Mouse (Mus musculus): ENCODE measurements at regions not wholly inside any gene's neighbourhood (a gene's known extent, or its start where the extent isn't known, plus 50 kb on each side); places are given as distances from the start of the nearest gene placed in this dataset.

DNA sequence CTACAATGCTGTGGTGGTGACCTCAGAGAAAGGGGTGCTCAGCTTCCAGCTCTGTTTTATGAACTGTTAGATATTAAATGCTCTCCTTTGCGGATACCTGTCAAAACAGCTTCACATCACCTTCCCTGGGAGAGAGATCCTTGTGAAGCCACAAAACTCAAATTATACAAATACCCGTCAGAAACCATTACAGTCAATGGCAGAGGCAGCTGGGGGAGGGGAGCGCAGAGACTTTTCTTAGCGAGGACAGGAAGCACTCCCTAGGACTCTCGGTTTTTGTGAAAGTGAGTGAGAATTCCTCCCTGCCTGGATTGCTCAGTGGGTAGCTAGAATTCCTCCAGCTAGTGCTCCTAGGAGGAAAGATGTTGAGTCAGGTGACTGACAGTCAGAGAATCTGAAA is 161.0 kb downstream of the Bmp7 start:
- TF ChIP-seq CTCF (IDR thresholded peaks at IDR 0.05; ENCODE audit: low read depth, low read length) (no peak), POLR2A (IDR thresholded peaks at IDR 0.05; ENCODE audit: extremely low read depth, insufficient read depth, low read length) (no peak)
- DNase-seq (ENCODE audit: extremely low read depth, low read depth, low spot score), result no peak
- Histone ChIP-seq H3K27ac (replicated peaks; ENCODE audit: insufficient read depth, low read depth, low read length) (no peak overlapping the region), H3K4me3 (ENCODE audit: insufficient read depth, low read depth, low read length) (no peak overlapping the region), H3K9ac (ENCODE audit: low read depth, low read length) (no peak overlapping the region), H3K36me3 (ENCODE audit: control insufficient read depth, insufficient read depth, low read length) (no peaks in the 10 kb centered on the region), H3K4me1 (ENCODE audit: control insufficient read depth, insufficient read depth, low read length) (no peaks in the 10 kb centered on the region), H3K27me3 (ENCODE audit: control insufficient read depth, insufficient read depth, low read length) (no peaks in the 10 kb centered on the region), H3K79me2 (ENCODE audit: control insufficient read depth, insufficient read depth, low read length) (no peaks in the 10 kb centered on the region)
- WGBS, result 28% methylated on average over 5 of the region's 5 CpGs

DNA sequence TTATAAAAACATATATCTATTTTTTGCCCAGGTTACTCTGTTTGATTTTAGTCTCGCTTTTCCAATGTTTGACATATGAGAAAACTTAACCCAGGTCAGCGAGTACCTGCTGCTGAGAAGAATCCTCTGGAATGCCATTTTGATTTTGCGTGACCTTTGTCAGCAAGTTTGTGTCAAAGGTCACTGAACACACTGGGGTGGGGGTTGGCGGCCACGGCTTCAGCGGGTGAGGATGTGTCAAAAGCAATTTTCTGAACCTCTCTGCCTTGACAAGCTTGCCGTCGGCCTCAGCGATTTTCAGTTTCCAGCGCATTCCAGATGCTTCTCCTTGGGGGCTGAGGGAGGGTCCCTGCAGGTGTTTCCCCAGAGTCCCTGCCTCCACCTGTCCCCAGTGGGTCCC is 157.4 kb downstream of the Bmp7 start:
- Histone ChIP-seq H3K9ac (ENCODE audit: low read depth, low read length) (no peak overlapping the region), H3K27me3 (ENCODE audit: control insufficient read depth, insufficient read depth, low read length) (no peaks in the 10 kb centered on the region), H3K36me3 (ENCODE audit: control insufficient read depth, insufficient read depth, low read length) (no peaks in the 10 kb centered on the region), H3K79me2 (ENCODE audit: control insufficient read depth, insufficient read depth, low read length) (no peaks in the 10 kb centered on the region), H3K4me1 (ENCODE audit: control insufficient read depth, insufficient read depth, low read length) (no peaks in the 10 kb centered on the region), H3K4me3 (ENCODE audit: insufficient read depth, low read depth, low read length) (no peak overlapping the region), H3K27ac (replicated peaks; ENCODE audit: insufficient read depth, low read depth, low read length) (no peak overlapping the region)
- no peak for DNase-seq (ENCODE audit: extremely low read depth, low read depth, low spot score)
- WGBS, result 60% methylated on average over 10 of the region's 10 CpGs
- TF ChIP-seq POLR2A (IDR thresholded peaks at IDR 0.05; ENCODE audit: extremely low read depth, insufficient read depth, low read length) (no peak), CTCF (IDR thresholded peaks at IDR 0.05; ENCODE audit: low read depth, low read length) (no peak)

DNA sequence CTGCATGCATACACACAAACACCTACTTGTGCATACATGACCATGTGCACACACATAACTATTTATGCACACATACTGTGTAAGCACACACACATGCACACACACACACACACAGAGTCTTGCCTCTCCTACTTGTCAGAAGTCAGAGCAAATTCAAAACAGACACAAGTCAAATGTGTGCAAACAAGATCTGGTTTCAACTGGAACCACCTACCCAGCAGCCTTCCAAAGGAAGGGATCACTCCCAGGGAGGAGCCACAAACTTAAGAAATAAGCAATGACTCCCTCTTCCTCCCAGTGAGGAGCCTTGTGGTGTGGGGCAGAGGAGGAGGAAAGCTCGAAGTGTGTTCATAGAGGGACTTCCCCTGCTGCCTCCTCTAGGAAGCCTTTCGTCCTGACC is 153.8 kb downstream of the Bmp7 start:
- Histone ChIP-seq H3K36me3 (ENCODE audit: control insufficient read depth, insufficient read depth, low read length) (no peaks in the 10 kb centered on the region), H3K9ac (ENCODE audit: low read depth, low read length) (no peak overlapping the region), H3K79me2 (ENCODE audit: control insufficient read depth, insufficient read depth, low read length) (no peaks in the 10 kb centered on the region), H3K4me1 (ENCODE audit: control insufficient read depth, insufficient read depth, low read length) (no peaks in the 10 kb centered on the region), H3K27me3 (ENCODE audit: control insufficient read depth, insufficient read depth, low read length) (no peaks in the 10 kb centered on the region), H3K27ac (replicated peaks; ENCODE audit: insufficient read depth, low read depth, low read length) (no peak overlapping the region), H3K4me3 (ENCODE audit: insufficient read depth, low read depth, low read length) (no peak overlapping the region)
- no peak for DNase-seq (ENCODE audit: extremely low read depth, low read depth, low spot score)
- no peak for TF ChIP-seq POLR2A (IDR thresholded peaks at IDR 0.05; ENCODE audit: extremely low read depth, insufficient read depth, low read length)
- 63% methylated on average over 2 of the region's 2 CpGs for WGBS

DNA sequence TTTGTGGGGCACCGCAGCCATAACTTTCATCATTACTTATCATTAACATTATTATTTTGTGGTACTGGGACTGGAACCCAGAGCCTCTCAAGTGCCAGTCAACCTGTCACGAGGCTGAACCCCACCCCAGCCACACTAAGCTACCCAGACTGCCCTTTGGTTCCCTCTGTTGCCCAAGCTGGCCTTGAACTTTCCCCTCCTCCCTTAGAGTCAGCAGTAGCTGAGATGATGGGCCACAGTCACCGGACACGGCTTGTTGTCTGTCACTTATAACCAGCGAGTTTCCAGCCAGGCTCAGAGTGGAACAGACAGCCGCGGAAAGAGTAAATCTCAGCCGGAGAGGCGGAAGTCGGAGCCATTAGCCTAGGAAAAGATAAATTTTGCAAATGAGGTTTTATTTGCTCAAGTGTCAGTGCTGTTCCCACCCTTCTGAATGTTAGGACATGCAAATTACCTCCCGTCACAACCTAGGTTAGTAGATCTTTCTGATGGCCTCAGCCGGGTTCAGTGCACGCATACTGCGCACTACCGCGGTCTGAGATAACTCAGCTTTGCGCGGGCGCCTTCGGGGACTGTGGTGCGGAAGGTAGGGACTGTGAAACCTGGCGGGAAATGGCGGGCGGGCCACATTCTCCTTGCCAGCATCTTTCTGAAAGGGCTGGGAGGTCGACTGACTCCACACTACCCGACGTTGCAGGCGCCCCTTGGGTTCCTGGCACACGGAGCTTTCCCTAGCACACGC is 152.7 kb downstream of the Bmp7 start:
- Histone ChIP-seq H3K9ac (ENCODE audit: low read depth, low read length) (no peak overlapping the region), H3K4me1 (ENCODE audit: control insufficient read depth, insufficient read depth, low read length) (no peaks in the 10 kb centered on the region), H3K27ac (replicated peaks; ENCODE audit: insufficient read depth, low read depth, low read length) (no peak overlapping the region), H3K27me3 (ENCODE audit: control insufficient read depth, insufficient read depth, low read length) (no peaks in the 10 kb centered on the region), H3K79me2 (ENCODE audit: control insufficient read depth, insufficient read depth, low read length) (no peaks in the 10 kb centered on the region), H3K36me3 (ENCODE audit: control insufficient read depth, insufficient read depth, low read length) (no peaks in the 10 kb centered on the region), H3K4me3 (ENCODE audit: insufficient read depth, low read depth, low read length) (no peak overlapping the region)
- 15% methylated on average over 30 of the region's 30 CpGs for WGBS
- DNase-seq (ENCODE audit: extremely low read depth, low read depth, low spot score), result peak; percentile 58
- TF ChIP-seq POLR2A (IDR thresholded peaks at IDR 0.05; ENCODE audit: extremely low read depth, insufficient read depth, low read length), result no peak
- no peak for TF ChIP-seq CTCF (IDR thresholded peaks at IDR 0.05; ENCODE audit: low read depth, low read length)

DNA sequence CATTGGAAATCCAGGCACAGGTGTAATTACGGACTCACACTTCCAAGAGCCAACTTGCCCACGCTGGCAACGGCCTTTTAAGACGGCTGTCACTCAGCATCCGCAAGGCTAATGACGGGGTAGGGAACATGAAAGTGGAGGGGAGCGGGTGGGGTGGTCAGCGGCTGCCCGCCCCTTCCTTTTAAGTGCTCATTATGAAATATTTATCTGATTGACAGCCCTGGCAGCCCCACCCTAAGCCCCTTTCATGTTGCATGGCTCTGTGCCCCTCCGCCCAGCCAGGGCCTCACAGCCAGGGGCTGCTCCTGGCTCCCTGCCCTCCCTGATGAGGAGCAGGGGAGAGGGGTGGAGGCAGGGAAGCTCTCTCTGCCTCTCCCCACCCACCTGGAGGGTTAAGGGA is 150.9 kb downstream of the Bmp7 start:
- Histone ChIP-seq H3K9ac (ENCODE audit: low read depth, low read length) (no peak overlapping the region), H3K27me3 (ENCODE audit: control insufficient read depth, insufficient read depth, low read length) (no peaks in the 10 kb centered on the region), H3K79me2 (ENCODE audit: control insufficient read depth, insufficient read depth, low read length) (no peaks in the 10 kb centered on the region), H3K27ac (replicated peaks; ENCODE audit: insufficient read depth, low read depth, low read length) (no peak overlapping the region), H3K36me3 (ENCODE audit: control insufficient read depth, insufficient read depth, low read length) (no peaks in the 10 kb centered on the region), H3K4me3 (ENCODE audit: insufficient read depth, low read depth, low read length) (no peak overlapping the region), H3K4me1 (ENCODE audit: control insufficient read depth, insufficient read depth, low read length) (no peaks in the 10 kb centered on the region)
- TF ChIP-seq CTCF (IDR thresholded peaks at IDR 0.05; ENCODE audit: low read depth, low read length), result no peak
- TF ChIP-seq POLR2A (IDR thresholded peaks at IDR 0.05; ENCODE audit: extremely low read depth, insufficient read depth, low read length), result no peak
- 48% methylated on average over 10 of the region's 10 CpGs for WGBS
- no peak for DNase-seq (ENCODE audit: extremely low read depth, low read depth, low spot score)

DNA sequence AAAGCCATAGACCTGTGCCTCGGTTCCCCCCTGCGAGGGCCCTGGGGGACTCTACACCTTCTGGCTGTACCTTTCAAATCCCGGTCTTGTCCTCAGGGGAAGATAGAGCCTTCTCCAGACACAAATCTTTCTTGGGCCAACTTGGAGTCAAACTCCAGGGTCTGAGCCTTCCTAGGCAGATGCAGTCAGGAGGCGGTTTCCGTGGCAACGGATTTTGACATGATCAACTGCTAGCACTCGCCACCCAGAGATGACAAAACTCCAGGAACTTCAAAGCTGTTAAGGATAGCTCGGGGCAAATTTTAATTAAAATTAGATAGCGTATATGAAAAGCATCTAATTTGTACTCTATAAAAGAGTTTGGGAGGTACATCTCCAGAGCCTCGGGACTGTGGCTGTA is 147.6 kb downstream of the Bmp7 start:
- TF ChIP-seq POLR2A (IDR thresholded peaks at IDR 0.05; ENCODE audit: extremely low read depth, insufficient read depth, low read length) (no peak), CTCF (IDR thresholded peaks at IDR 0.05; ENCODE audit: low read depth, low read length) (no peak)
- H3K4me3 ChIP-seq (ENCODE audit: insufficient read depth, low read depth, low read length), result no peak overlapping the region
- H3K9ac ChIP-seq (ENCODE audit: low read depth, low read length), result no peak overlapping the region
- H3K36me3 ChIP-seq (ENCODE audit: control insufficient read depth, insufficient read depth, low read length), result no peaks in the 10 kb centered on the region
- WGBS, result 74% methylated on average over 10 of the region's 10 CpGs
- no peaks in the 10 kb centered on the region for H3K4me1 ChIP-seq (ENCODE audit: control insufficient read depth, insufficient read depth, low read length)
- no peaks in the 10 kb centered on the region for H3K79me2 ChIP-seq (ENCODE audit: control insufficient read depth, insufficient read depth, low read length)
- DNase-seq (ENCODE audit: extremely low read depth, low read depth, low spot score), result no peak
- H3K27ac ChIP-seq (replicated peaks; ENCODE audit: insufficient read depth, low read depth, low read length), result no peak overlapping the region
- H3K27me3 ChIP-seq (ENCODE audit: control insufficient read depth, insufficient read depth, low read length), result no peaks in the 10 kb centered on the region

All from liver, adult 2 months (tissue).